Mouse (Mus musculus) midbrain, embryonic 10.5 days (tissue): ENCODE results near the gene Ndufa9. TPM values are rescaled to one million over a fixed set of nuclear protein-coding genes. Genes with fewer than 3 reads are reported as not detected.

ENCODE experiments used
- DNase-seq: peaks from one replicate; pipeline ENCODE4 v3.0.0-alpha.2; 2017; ENCODE audit warnings: low spot score
- H3K27ac ChIP-seq: fragments of 300-500 bp; sonication (generic); replicated peaks from 2 replicates; pipeline ENCODE4 v1.5.1; 2016; ENCODE audit warnings: mild to moderate bottlenecking
- H3K27me3 ChIP-seq: fragments of 300-500 bp; sonication (generic); 2 replicates; pipeline ENCODE4 v1.6.1; 2016; ENCODE audit warnings: low read depth, mild to moderate bottlenecking; ENCODE audit not compliant: poor library complexity, severe bottlenecking
- H3K36me3 ChIP-seq: fragments of 300-500 bp; sonication (generic); 2 replicates; pipeline ENCODE4 v1.6.1; 2016; ENCODE audit warnings: mild to moderate bottlenecking, moderate library complexity
- H3K4me1 ChIP-seq: fragments of 300-500 bp; sonication (generic); 2 replicates; pipeline ENCODE4 v1.6.1; 2016
- H3K4me3 ChIP-seq: fragments of 300-500 bp; sonication (generic); 2 replicates; pipeline ENCODE4 v1.5.1; 2016; ENCODE audit warnings: mild to moderate bottlenecking, moderate library complexity
- H3K9me3 ChIP-seq: fragments of 300-500 bp; sonication (generic); replicated peaks from 2 replicates; pipeline ENCODE4 v1.6.1; 2016; ENCODE audit warnings: mild to moderate bottlenecking
- WGBS: fragments of 180-500 bp; shearing (Covaris S2); methylation state at CpG from one replicate; pipeline ENCODE4 v1.1.7; 2016; 5-methylcytosine and 5-hydroxymethylcytosine counted together
- polyA plus RNA-seq: library from polyadenylated mRNA; unstranded; fragments of >200 nt; fragmentation: Nextera tagmentation; extraction: Ambion mirVana; gene quantifications from 2 replicates; pipeline ENCODE4 v1.2.1, GENCODE M21; 2016

Gene Ndufa9
- polyA plus RNA-seq, result 183 and 197 TPM in 2 replicates

DNA sequence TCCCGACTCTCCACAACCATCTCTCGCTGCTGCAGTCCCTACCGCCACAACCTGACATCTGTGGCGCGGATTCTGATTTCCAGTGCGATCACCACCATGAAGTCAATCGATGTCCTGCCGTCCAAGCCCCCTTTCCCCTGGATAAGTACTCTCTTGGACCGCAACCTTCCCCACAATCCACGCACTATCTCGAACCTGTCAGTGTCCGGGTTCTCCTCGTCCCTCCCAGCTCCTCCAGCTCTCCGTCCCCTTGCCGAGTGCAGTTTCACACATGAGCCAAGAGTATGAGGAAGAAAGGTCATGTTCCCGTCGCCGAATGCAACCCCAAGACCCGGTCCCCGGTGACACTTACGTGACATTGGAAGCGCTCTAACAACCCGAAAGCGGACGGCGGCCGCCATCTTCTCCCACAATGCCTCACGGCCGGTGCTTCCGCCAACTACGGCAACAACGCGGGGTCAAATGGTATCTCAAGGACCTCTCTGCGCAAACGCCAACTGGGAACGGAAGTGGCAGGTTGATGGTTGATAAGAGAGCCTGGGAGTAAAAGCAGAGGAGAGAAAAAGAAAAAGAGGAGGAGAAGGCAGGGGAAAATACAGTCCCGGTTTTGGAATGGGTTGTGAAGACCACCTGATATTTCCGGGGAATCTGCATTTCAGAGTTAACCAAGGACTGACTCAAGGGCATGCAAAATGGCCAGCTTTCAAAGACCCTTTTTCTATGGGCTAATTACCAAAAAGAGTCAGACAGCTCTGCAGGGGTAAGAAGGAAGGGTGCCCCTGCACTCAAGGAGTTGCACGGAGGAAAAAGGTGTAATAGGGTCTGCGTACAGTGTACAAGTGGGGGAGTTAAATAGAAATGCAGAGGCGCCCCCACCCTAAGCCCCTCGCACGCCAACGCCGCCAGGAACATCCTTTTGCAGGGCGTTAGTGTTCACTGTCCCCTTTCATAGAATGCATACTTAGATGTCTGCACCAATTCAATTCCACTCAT, at the start of gene Ndufa9:
TSS of gene Ndufa9 (minus strand) at position 425 of the 993 bp plus-strand sequence.
- H3K27me3 ChIP-seq, result peaks cover 6% of the 10 kb centered on the region; the same call in 1 of the 2 replicates
- no peaks in the 10 kb centered on the region for H3K9me3 ChIP-seq
- peaks cover 8% of the 10 kb centered on the region for H3K36me3 ChIP-seq
- 6% methylated on average over 46 of the region's 46 CpGs for WGBS
- H3K27ac ChIP-seq, result peak within 1 kb of the TSS; percentile 88
- peak within 1 kb of the TSS; percentile 92 for H3K4me3 ChIP-seq
- peaks cover 18% of the 10 kb centered on the region for H3K4me1 ChIP-seq
- peak; percentile 94 for DNase-seq

DNA sequence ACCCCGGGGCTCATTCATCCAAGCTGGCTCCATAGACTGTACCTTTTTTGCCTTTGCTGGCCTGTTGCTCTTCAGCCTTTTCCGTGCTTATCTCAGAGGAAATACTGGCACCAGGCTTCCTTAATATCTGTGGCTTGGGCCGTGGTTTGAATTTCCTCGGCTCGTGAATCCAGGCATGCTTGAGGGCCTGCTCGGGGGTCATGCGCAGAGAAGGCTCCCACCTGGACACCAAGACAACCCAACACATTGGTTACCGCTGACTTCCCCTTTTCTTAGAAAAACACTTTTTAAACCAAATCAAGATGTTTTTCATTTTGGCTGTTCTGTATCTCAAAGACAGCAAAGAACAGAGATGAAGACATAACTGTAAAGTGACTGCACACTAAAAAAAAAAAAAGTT, 28.2 kb upstream of the Ndufa9 start:
- Histone ChIP-seq H3K4me3 (no peak overlapping the region), H3K9me3 (no peaks in the 10 kb centered on the region), H3K4me1 (no peaks in the 10 kb centered on the region), H3K27me3 (no peaks in the 10 kb centered on the region), H3K27ac (no peak overlapping the region), H3K36me3 (no peaks in the 10 kb centered on the region)
- no peak for DNase-seq
- WGBS, result 92% methylated on average over 8 of the region's 8 CpGs

DNA sequence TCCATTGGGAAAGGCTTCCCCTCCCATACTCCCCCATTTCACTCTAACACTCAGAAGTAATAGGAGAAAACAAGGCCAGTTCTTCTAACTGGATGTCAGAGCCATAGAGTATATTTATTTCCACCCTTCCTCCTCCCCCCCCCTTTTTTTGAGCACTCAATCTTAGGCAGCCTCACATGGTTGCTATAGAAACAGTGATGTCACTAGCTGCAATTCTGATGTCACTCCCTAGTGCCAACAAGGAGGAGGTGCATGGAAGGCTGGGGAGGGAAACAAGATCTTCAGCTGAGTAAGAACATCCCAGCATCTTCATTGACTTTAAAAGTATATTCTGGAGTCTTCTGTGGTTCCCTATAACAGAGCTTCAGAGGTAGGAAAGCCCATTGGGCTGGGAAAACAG, 3.9 kb upstream of the Ndufa9 start, which contains the start of gene Akap3:
TSS of gene Akap3 (plus strand) at position 218 of the 400 bp plus-strand sequence.
- Histone ChIP-seq H3K9me3 (no peaks in the 10 kb centered on the region), H3K36me3 (no peaks in the 10 kb centered on the region), H3K27me3 (peaks cover 6% of the 10 kb centered on the region; the same call in 1 of the 2 replicates), H3K4me3 (no peak within 1 kb of the TSS), H3K4me1 (peaks cover 12% of the 10 kb centered on the region), H3K27ac (no peak within 1 kb of the TSS)
- DNase-seq, result no peak

DNA sequence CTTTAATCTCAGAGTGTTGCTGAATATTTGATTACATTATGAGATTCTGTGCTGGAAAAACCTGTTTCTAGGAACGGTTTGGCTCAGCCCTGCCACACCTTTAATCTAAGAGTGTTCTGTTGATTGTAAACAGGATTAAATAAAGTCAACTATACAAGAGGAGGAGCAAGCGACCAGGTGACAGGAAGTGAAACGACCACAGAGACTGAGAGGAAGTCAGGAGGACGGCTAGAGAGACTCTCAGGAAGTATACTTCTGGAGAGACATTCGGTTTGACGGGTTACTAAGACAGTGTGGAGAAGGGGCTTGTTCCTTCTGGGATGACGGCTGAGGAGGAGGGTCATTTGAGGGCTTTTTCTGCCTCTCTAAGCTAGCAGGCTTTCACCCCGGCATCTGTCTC, 12.3 kb downstream of the Ndufa9 start:
- Histone ChIP-seq H3K27me3 (no peaks in the 10 kb centered on the region), H3K9me3 (no peaks in the 10 kb centered on the region), H3K36me3 (peaks cover 98% of the 10 kb centered on the region), H3K4me3 (no peak overlapping the region), H3K27ac (no peak overlapping the region), H3K4me1 (no peaks in the 10 kb centered on the region)
- 90% methylated on average over 8 of the region's 8 CpGs for WGBS
- no peak for DNase-seq

DNA sequence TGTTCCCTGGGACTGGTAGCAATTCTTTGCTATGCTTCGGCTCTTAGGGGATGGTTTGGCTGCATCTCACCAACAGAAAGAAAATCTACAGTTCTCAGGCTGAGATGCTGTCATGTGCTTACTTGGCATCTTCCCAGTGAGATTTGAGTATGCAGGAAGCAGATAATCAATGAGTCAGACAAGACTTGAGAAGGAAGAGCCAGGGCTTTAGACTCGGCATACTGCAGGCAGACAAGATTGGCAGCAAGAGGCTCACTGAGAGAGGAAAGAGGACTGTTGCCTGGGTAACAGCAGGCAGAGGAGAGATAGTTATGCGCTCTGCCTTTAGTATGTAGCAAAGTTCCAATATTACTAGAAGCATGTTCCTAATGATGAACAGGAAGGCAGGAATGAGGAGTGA, 25.8 kb downstream of the Ndufa9 start:
- H3K36me3 ChIP-seq, result peaks cover 97% of the 10 kb centered on the region
- DNase-seq, result no peak
- H3K4me1 ChIP-seq, result no peaks in the 10 kb centered on the region
- H3K4me3 ChIP-seq, result no peak overlapping the region
- 87% methylated on average over 3 of the region's 3 CpGs for WGBS
- H3K27me3 ChIP-seq, result no peaks in the 10 kb centered on the region
- no peaks in the 10 kb centered on the region for H3K9me3 ChIP-seq
- no peak overlapping the region for H3K27ac ChIP-seq

DNA sequence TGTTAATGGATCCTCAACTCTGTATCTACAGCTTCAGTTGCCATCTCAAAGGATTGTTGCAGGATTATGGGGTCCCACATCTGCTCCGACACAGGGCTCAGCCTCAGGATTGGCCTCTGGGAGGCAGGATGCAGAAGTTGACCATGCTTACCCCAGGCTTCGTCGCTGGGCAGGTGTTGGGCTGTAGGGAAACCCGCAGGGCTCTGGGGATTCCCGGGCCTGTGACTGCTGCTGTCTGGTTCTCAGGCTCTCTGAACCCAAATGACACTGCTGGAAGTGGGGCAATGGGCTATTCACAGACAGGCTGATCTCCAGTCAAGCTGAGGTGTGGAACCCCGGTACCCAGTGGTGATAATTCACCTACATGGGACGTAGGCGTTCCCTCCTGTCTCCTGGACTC, 32.6 kb downstream of the Ndufa9 start:
- no peak for DNase-seq
- WGBS, result 95% methylated on average over 8 of the region's 8 CpGs
- no peaks in the 10 kb centered on the region for H3K9me3 ChIP-seq
- no peaks in the 10 kb centered on the region for H3K27me3 ChIP-seq
- H3K36me3 ChIP-seq, result peaks cover 31% of the 10 kb centered on the region
- H3K4me3 ChIP-seq, result no peak overlapping the region
- no peak overlapping the region for H3K27ac ChIP-seq
- H3K4me1 ChIP-seq, result peaks cover 4% of the 10 kb centered on the region; the same call in 1 of the 2 replicates

DNA sequence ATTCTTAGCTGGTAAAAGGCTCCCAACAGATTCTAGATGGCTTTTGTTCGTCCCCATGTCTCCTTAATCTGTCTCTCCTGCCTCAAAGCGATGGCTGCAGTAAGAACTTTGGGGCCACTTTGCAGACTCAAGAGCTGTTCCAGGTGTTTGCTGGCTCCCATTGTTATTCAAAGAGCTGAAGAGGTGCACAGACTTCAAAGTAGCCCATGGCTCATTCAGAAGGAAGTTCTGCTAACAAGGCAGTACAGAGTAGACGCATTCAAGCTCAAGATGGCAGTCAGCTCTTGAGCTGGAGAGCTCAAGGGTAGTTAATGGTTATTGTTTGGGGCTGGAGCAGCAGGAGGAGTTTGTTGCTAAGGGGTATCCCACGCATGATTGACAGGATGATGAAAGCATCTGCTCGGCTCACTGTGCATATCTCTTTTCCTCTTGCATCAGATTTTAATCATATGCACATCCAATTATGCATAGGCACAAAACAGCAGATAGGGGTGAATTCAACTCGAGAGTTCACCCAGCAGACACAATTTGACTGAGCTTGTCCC, 33.7 kb downstream of the Ndufa9 start:
- Histone ChIP-seq H3K27ac (no peak overlapping the region), H3K4me1 (peaks cover 4% of the 10 kb centered on the region; the same call in 1 of the 2 replicates), H3K9me3 (no peaks in the 10 kb centered on the region), H3K27me3 (no peaks in the 10 kb centered on the region), H3K36me3 (peaks cover 20% of the 10 kb centered on the region), H3K4me3 (no peak overlapping the region)
- no peak for DNase-seq
- 79% methylated on average over 6 of the region's 6 CpGs for WGBS

DNA sequence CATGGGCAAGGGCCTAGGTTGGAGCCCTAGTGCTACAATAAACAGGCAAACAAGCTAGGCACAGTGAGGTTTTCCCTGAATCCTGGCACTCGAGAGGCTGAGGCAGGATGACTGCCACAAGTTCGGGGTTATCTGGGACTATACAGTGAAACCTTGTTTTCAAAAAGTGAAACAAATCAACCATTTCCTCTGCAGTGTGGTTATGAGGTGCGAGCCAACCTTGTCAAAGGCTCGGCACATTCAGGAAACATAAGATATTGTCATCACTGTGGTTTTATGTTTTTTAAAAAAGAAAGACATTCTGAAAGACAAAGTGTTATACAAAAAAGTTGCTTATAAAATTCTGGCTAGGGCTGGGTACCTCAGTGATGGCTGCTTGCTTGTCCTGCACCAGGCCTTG, 37.5 kb downstream of the Ndufa9 start:
- Histone ChIP-seq H3K9me3 (no peaks in the 10 kb centered on the region), H3K36me3 (no peaks in the 10 kb centered on the region), H3K4me1 (peaks cover 4% of the 10 kb centered on the region; the same call in 1 of the 2 replicates), H3K4me3 (no peak overlapping the region), H3K27ac (no peak overlapping the region), H3K27me3 (no peaks in the 10 kb centered on the region)
- no peak for DNase-seq
- 90% methylated on average over 4 of the region's 4 CpGs for WGBS

DNA sequence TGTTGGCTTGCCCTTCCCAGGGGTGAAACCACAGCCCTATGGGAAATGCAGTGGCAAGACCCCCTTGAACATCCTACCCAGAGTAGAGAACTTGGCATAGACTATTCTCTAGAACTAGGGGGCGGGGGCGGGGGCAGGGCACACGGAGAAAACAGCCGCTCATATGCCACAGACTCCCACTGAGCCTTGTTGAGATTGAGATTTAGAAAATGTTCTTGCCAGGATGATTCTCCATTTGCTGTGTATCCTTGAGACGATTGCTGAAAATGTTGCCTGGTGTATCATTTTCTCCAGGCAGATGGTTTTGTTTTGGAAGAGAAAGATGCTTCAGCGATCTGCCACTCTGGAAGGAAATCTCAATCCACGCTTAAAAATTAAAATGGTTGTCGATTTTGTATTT, 40.4 kb downstream of the Ndufa9 start:
- no peak overlapping the region for H3K4me3 ChIP-seq
- H3K4me1 ChIP-seq, result no peaks in the 10 kb centered on the region
- H3K27me3 ChIP-seq, result no peaks in the 10 kb centered on the region
- no peaks in the 10 kb centered on the region for H3K36me3 ChIP-seq
- H3K27ac ChIP-seq, result no peak overlapping the region
- 86% methylated on average over 8 of the region's 8 CpGs for WGBS
- no peak for DNase-seq
- no peaks in the 10 kb centered on the region for H3K9me3 ChIP-seq

DNA sequence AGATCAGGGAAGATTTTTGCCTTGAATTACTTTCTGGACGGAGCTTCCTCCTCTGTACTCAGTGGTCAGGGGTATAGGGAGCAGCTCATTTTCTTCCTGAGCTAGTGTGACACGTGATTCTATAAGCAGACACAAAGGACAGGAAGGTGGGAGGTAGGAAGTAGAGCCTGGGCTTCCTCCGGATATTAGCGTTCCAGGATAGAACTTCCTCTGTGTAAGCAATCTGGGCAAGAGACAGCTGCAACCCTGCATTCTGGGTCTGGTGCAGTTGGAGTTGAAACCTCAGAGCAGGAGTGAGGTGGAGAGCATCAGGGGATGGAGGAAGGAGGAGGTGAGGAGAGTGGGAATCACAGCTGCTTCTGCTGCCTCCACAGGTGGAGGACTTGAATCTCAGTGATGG, 40.8 kb downstream of the Ndufa9 start:
- no peak for DNase-seq
- H3K27me3 ChIP-seq, result no peaks in the 10 kb centered on the region
- H3K36me3 ChIP-seq, result no peaks in the 10 kb centered on the region
- H3K9me3 ChIP-seq, result no peaks in the 10 kb centered on the region
- 0 out of 2 replicates have a peak, but pooled peaks cover 3% of the 10 kb centered on the region for H3K4me1 ChIP-seq
- WGBS, result 81% methylated on average over 4 of the region's 4 CpGs
- no peak overlapping the region for H3K27ac ChIP-seq
- no peak overlapping the region for H3K4me3 ChIP-seq

DNA sequence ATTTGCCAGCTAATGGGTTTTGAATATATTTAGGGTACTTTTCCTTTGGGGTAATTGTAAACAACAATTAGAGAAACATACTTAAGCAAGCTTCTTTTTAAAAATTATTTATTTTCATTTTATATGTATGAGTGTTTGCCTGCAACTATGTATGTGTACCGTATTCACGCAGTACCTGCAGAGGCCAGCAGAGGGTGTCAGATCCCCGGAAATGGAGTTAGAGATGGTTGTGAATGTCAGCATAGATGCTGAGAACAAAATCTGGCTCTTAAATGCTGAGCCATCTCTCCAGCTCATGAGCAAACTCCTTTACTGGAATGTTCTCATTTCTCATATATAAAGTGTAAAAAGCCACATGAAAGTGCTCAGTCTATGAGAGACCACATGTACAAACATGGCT, 42.2 kb downstream of the Ndufa9 start:
- no peaks in the 10 kb centered on the region for H3K36me3 ChIP-seq
- no peaks in the 10 kb centered on the region for H3K9me3 ChIP-seq
- H3K27ac ChIP-seq, result no peak overlapping the region
- no peak overlapping the region for H3K4me3 ChIP-seq
- 83% methylated on average over 3 of the region's 3 CpGs for WGBS
- no peaks in the 10 kb centered on the region for H3K27me3 ChIP-seq
- peaks cover 10% of the 10 kb centered on the region for H3K4me1 ChIP-seq
- DNase-seq, result no peak

DNA sequence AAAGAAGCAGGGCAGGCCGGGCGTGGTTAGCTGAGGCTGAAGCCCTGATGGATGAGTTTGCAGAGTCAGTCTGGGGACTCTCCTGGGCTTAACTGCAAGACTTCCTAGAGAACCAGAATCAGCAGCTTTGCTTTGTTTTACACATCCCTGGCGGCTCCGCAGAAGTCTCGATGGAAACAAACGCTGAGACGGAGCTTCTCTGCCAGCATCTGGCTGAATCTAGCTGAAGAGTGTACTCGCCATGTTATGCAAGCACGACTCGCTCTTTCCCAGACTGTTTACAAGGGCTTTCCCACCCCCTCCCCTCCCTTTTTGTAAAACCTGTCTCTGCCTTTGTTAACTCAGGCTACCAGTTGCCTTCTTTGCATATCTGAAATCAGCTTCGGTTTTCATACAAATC, 46.0 kb downstream of the Ndufa9 start:
- Histone ChIP-seq H3K36me3 (no peaks in the 10 kb centered on the region), H3K27ac (no peak overlapping the region), H3K4me3 (no peak overlapping the region), H3K27me3 (no peaks in the 10 kb centered on the region), H3K9me3 (no peaks in the 10 kb centered on the region), H3K4me1 (peaks cover 10% of the 10 kb centered on the region)
- 28% methylated on average over 11 of the region's 11 CpGs for WGBS
- DNase-seq, result no peak

DNA sequence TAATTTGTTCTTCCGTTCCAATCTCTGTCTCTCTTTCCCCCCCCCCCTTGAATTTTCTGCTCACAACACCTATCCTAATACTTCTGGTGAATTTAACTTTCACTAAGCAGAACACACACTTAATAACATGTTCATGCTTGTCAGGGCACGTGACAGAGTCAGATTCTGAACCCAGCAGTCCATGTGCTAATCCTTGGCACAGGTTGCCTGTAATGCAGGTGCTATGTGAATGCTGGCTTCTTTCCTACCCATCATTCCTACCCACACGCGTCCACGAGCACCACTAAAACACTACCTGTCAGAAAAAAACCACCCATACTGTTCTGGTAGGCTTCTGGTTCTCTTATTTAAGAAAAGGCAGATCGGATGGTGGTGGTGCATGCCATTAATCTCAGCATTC, 54.2 kb downstream of the Ndufa9 start:
- H3K4me3 ChIP-seq, result no peak overlapping the region
- 0 out of 2 replicates have a peak, but pooled peaks cover 3% of the 10 kb centered on the region for H3K9me3 ChIP-seq
- H3K27me3 ChIP-seq, result no peaks in the 10 kb centered on the region
- 80% methylated on average over 6 of the region's 6 CpGs for WGBS
- no peaks in the 10 kb centered on the region for H3K4me1 ChIP-seq
- no peak overlapping the region for H3K27ac ChIP-seq
- H3K36me3 ChIP-seq, result no peaks in the 10 kb centered on the region
- DNase-seq, result no peak
